Mouse (Mus musculus): ENCODE measurements around the gene Gm49373. TPM values are rescaled to one million over a fixed set of nuclear protein-coding genes. Genes with fewer than 3 reads are reported as not detected.

Gm49373 gene
- 0.98 and 2.2 TPM in 2 replicates for total RNA-seq (2014; fragmentation: Nextera tagmentation)
- 0.33 and 1.0 TPM in 2 replicates for total RNA-seq (2017)
- 0.61 and 1.2 TPM in 2 replicates for polyA plus RNA-seq (2012)

- H3K9me3 ChIP-seq (replicated peaks), result no peaks in the 10 kb centered on the region
- peak within 1 kb of the TSS; percentile 100 for H3K4me3 ChIP-seq (ENCODE audit: low read depth, low read length)
- peak; percentile 73; the same call in 1 of the 2 replicates for TF ChIP-seq POLR2AphosphoS5 (IDR thresholded peaks at IDR 0.05; ENCODE audit: insufficient replicate concordance, low read depth, low read length)
- no peak for TF ChIP-seq GATA1 (IDR thresholded peaks at IDR 0.05; ENCODE audit: borderline replicate concordance, low read length)
- H3K36me3 ChIP-seq (replicated peaks), result peaks cover 87% of the 10 kb centered on the region
- no peaks in the 10 kb centered on the region for H3K27me3 ChIP-seq (ENCODE audit: insufficient read depth, low read length)
- peaks cover 38% of the 10 kb centered on the region for H3K4me1 ChIP-seq (ENCODE audit: insufficient read depth, low read depth, low read length)
- DNase-seq (ENCODE audit: low spot score), result peak; percentile 91
- peak; percentile 80 for ATAC-seq (ENCODE audit: extremely low read depth, insufficient number of reproducible peaks, low FRiP score, poor library complexity, severe bottlenecking)
Measured at GRCm38 (mm10) chr9:21073044-21073840, at the start of gene Gm49373, which contains the start of gene Fdx1l. Gene Gm49373 (minus strand): TSS chr9:21073096. Gene Fdx1l (minus strand): TSS chr9:21073614.

- no peak for TF ChIP-seq GATA2 (IDR thresholded peaks at IDR 0.05; ENCODE audit: borderline replicate concordance, low read depth, low read length)
- no peak for TF ChIP-seq CTCF (IDR thresholded peaks at IDR 0.05; ENCODE audit: low read depth, low read length)
- no peak for TF ChIP-seq POLR2AphosphoS5 (IDR thresholded peaks at IDR 0.05; ENCODE audit: insufficient replicate concordance, low read depth, low read length)
- TF ChIP-seq GATA1 (IDR thresholded peaks at IDR 0.05; ENCODE audit: borderline replicate concordance, low read length), result no peak
- TF ChIP-seq TAL1 (conservative IDR thresholded peaks at IDR 0.05; ENCODE audit: low read depth, low read length), result no peak
- DNase-seq (ENCODE audit: low spot score) (no peak), ATAC-seq (ENCODE audit: extremely low read depth, insufficient number of reproducible peaks, low FRiP score, poor library complexity, severe bottlenecking) (no peak)
- Histone ChIP-seq H3K36me3 (replicated peaks) (peaks cover 84% of the 10 kb centered on the region), H3K9me3 (replicated peaks) (no peaks in the 10 kb centered on the region), H3K4me3 (ENCODE audit: low read depth, low read length) (no peak overlapping the region), H3K4me1 (ENCODE audit: insufficient read depth, low read depth, low read length) (peaks cover 4% of the 10 kb centered on the region; the same call in 1 of the 2 replicates), H3K27me3 (ENCODE audit: insufficient read depth, low read length) (no peaks in the 10 kb centered on the region)
Measured at GRCm38 (mm10) chr9:21121483-21121882, 48.6 kb upstream of the Gm49373 start.

GRCm38 (mm10) chr9:21117073-21117472 lies 44.2 kb upstream of the Gm49373 start:
- DNase-seq (ENCODE audit: low spot score) (no peak), ATAC-seq (ENCODE audit: extremely low read depth, insufficient number of reproducible peaks, low FRiP score, poor library complexity, severe bottlenecking) (no peak)
- no peak overlapping the region for H3K4me3 ChIP-seq (ENCODE audit: low read depth, low read length)
- no peaks in the 10 kb centered on the region for H3K27me3 ChIP-seq (ENCODE audit: insufficient read depth, low read length)
- TF ChIP-seq GATA1 (IDR thresholded peaks at IDR 0.05; ENCODE audit: borderline replicate concordance, low read length), result no peak
- TF ChIP-seq GATA2 (IDR thresholded peaks at IDR 0.05; ENCODE audit: borderline replicate concordance, low read depth, low read length), result no peak
- no peak for TF ChIP-seq TAL1 (conservative IDR thresholded peaks at IDR 0.05; ENCODE audit: low read depth, low read length)
- TF ChIP-seq POLR2AphosphoS5 (IDR thresholded peaks at IDR 0.05; ENCODE audit: insufficient replicate concordance, low read depth, low read length), result no peak
- no peak for TF ChIP-seq CTCF (IDR thresholded peaks at IDR 0.05; ENCODE audit: low read depth, low read length)
- H3K9me3 ChIP-seq (replicated peaks), result no peaks in the 10 kb centered on the region
- peaks cover 3% of the 10 kb centered on the region; the same call in 1 of the 2 replicates for H3K4me1 ChIP-seq (ENCODE audit: insufficient read depth, low read depth, low read length)
- peaks cover 76% of the 10 kb centered on the region for H3K36me3 ChIP-seq (replicated peaks)

GRCm38 (mm10) chr9:21115105-21115504 lies 42.2 kb upstream of the Gm49373 start:
- no peak overlapping the region for H3K4me3 ChIP-seq (ENCODE audit: low read depth, low read length)
- ATAC-seq (ENCODE audit: extremely low read depth, insufficient number of reproducible peaks, low FRiP score, poor library complexity, severe bottlenecking) (no peak), DNase-seq (ENCODE audit: low spot score) (no peak)
- H3K36me3 ChIP-seq (replicated peaks), result peaks cover 76% of the 10 kb centered on the region
- TF ChIP-seq GATA1 (IDR thresholded peaks at IDR 0.05; ENCODE audit: borderline replicate concordance, low read length) (no peak), TAL1 (conservative IDR thresholded peaks at IDR 0.05; ENCODE audit: low read depth, low read length) (no peak), GATA2 (IDR thresholded peaks at IDR 0.05; ENCODE audit: borderline replicate concordance, low read depth, low read length) (no peak), POLR2AphosphoS5 (IDR thresholded peaks at IDR 0.05; ENCODE audit: insufficient replicate concordance, low read depth, low read length) (no peak), CTCF (IDR thresholded peaks at IDR 0.05; ENCODE audit: low read depth, low read length) (no peak)
- no peaks in the 10 kb centered on the region for H3K9me3 ChIP-seq (replicated peaks)
- peaks cover 3% of the 10 kb centered on the region; the same call in 1 of the 2 replicates for H3K4me1 ChIP-seq (ENCODE audit: insufficient read depth, low read depth, low read length)
- H3K27me3 ChIP-seq (ENCODE audit: insufficient read depth, low read length), result no peaks in the 10 kb centered on the region

- peaks cover 79% of the 10 kb centered on the region for H3K36me3 ChIP-seq (replicated peaks)
Measured at GRCm38 (mm10) chr9:21114190-21114589, 41.3 kb upstream of the Gm49373 start.

GRCm38 (mm10) chr9:21113751-21114150 lies 40.9 kb upstream of the Gm49373 start:
- H3K4me3 ChIP-seq (ENCODE audit: low read depth, low read length), result no peak overlapping the region
- no peaks in the 10 kb centered on the region for H3K9me3 ChIP-seq (replicated peaks)
- no peaks in the 10 kb centered on the region for H3K27me3 ChIP-seq (ENCODE audit: insufficient read depth, low read length)
- no peak for ATAC-seq (ENCODE audit: extremely low read depth, insufficient number of reproducible peaks, low FRiP score, poor library complexity, severe bottlenecking)
- H3K36me3 ChIP-seq (replicated peaks), result peaks cover 83% of the 10 kb centered on the region
- TF ChIP-seq CTCF (IDR thresholded peaks at IDR 0.05; ENCODE audit: low read depth, low read length) (no peak), GATA1 (IDR thresholded peaks at IDR 0.05; ENCODE audit: borderline replicate concordance, low read length) (no peak), POLR2AphosphoS5 (IDR thresholded peaks at IDR 0.05; ENCODE audit: insufficient replicate concordance, low read depth, low read length) (no peak), TAL1 (conservative IDR thresholded peaks at IDR 0.05; ENCODE audit: low read depth, low read length) (no peak), GATA2 (IDR thresholded peaks at IDR 0.05; ENCODE audit: borderline replicate concordance, low read depth, low read length) (no peak)
- peaks cover 3% of the 10 kb centered on the region; the same call in 1 of the 2 replicates for H3K4me1 ChIP-seq (ENCODE audit: insufficient read depth, low read depth, low read length)
- no peak for DNase-seq (ENCODE audit: low spot score)

More at GRCm38 (mm10) chr9:21114190-21114589, 41.3 kb upstream of the Gm49373 start:
- Histone ChIP-seq H3K4me1 (ENCODE audit: insufficient read depth, low read depth, low read length) (peaks cover 3% of the 10 kb centered on the region; the same call in 1 of the 2 replicates), H3K4me3 (ENCODE audit: low read depth, low read length) (no peak overlapping the region), H3K27me3 (ENCODE audit: insufficient read depth, low read length) (no peaks in the 10 kb centered on the region), H3K9me3 (replicated peaks) (no peaks in the 10 kb centered on the region)
- DNase-seq (ENCODE audit: low spot score) (no peak), ATAC-seq (ENCODE audit: extremely low read depth, insufficient number of reproducible peaks, low FRiP score, poor library complexity, severe bottlenecking) (no peak)
- TF ChIP-seq TAL1 (conservative IDR thresholded peaks at IDR 0.05; ENCODE audit: low read depth, low read length), result no peak
- TF ChIP-seq GATA1 (IDR thresholded peaks at IDR 0.05; ENCODE audit: borderline replicate concordance, low read length), result no peak
- no peak for TF ChIP-seq CTCF (IDR thresholded peaks at IDR 0.05; ENCODE audit: low read depth, low read length)
- TF ChIP-seq GATA2 (IDR thresholded peaks at IDR 0.05; ENCODE audit: borderline replicate concordance, low read depth, low read length), result no peak
- TF ChIP-seq POLR2AphosphoS5 (IDR thresholded peaks at IDR 0.05; ENCODE audit: insufficient replicate concordance, low read depth, low read length), result no peak

Data from G1E (cell line).